Mouse (Mus musculus) liver, embryonic 15.5 days (tissue): Measurements from ENCODE around the gene Fam181b. TPM values are rescaled to one million over a fixed set of nuclear protein-coding genes. Genes with fewer than 3 reads are reported as not detected.

Experiments used
- polyA plus RNA-seq: library from polyadenylated mRNA; unstranded; fragments of >200 nt; fragmentation: Nextera tagmentation; extraction: Ambion mirVana; gene quantifications from 2 replicates; pipeline ENCODE4 v1.2.1, GENCODE M21; 2015

Fam181b gene
- polyA plus RNA-seq, 1 experiment from 2014 or later: not detected

Other genes starting within 250 kb of the Fam181b start
- gene Ddias, start 205.6 kb upstream of the Fam181b start, polyA plus RNA-seq: 9.2 and 9.5 TPM in 2 replicates
- gene Prcp, start 205.4 kb upstream of the Fam181b start, polyA plus RNA-seq: 12.7 and 13.5 TPM in 2 replicates